Mouse (Mus musculus) neural tube, embryonic 11.5 days (tissue): Measurements from ENCODE around the gene D5Ertd579e. TPM values are rescaled to one million over a fixed set of nuclear protein-coding genes. Genes with fewer than 3 reads are reported as not detected.

ENCODE experiments used
- polyA plus RNA-seq: library from polyadenylated mRNA; unstranded; fragments of >200 nt; fragmentation: Nextera tagmentation; extraction: Ambion mirVana; gene quantifications from 2 replicates; pipeline ENCODE4 v1.2.1, GENCODE M21; 2014

Gene D5Ertd579e
- polyA plus RNA-seq, 1 experiment from 2014 or later, result 36.4 TPM

Other genes with a start within 250 kb of the D5Ertd579e start
- 56.2 and 58.6 TPM in 2 replicates for gene Grpel1, start 231.0 kb downstream of the D5Ertd579e start, polyA plus RNA-seq
- 4.0 and 4.2 TPM in 2 replicates for gene Tada2b, start 211.7 kb downstream of the D5Ertd579e start, polyA plus RNA-seq
- 3.4 and 3.8 TPM in 2 replicates for gene Ccdc96, start 211.4 kb downstream of the D5Ertd579e start, polyA plus RNA-seq
- gene Tbc1d14, start 102.7 kb downstream of the D5Ertd579e start, polyA plus RNA-seq, result 46.2 and 47.8 TPM in 2 replicates
- gene Bloc1s4, start 52.6 kb upstream of the D5Ertd579e start, polyA plus RNA-seq, result 25.9 and 27.0 TPM in 2 replicates
- 570 and 602 TPM in 2 replicates for gene Mrfap1, start 100.7 kb upstream of the D5Ertd579e start, polyA plus RNA-seq
- gene Man2b2, start 134.6 kb upstream of the D5Ertd579e start, polyA plus RNA-seq, result 11.3 and 14.6 TPM in 2 replicates
- gene Ppp2r2c, start 172.5 kb upstream of the D5Ertd579e start, polyA plus RNA-seq, result 8.7 and 9.5 TPM in 2 replicates